Mouse (Mus musculus) urinary bladder, postnatal 36 days (tissue): ENCODE measurements at regions not wholly inside any gene's neighbourhood (a gene's known extent, or its start where the extent isn't known, plus 50 kb on each side); places are given as distances from the start of the nearest gene placed in this dataset.

ENCODE experiments used
- DNase-seq, 2 experiments: peaks; one replicate each; pipeline ENCODE4 v3.0.0; 2022; ENCODE audit warnings: low spot score in 2 of 2, mixed read lengths in 1 of 2

- no peak for DNase-seq
These were observed 58.5 kb downstream of the Zfp36l2 start for GRCm38 (mm10) chr17:84129204-84129603.

- no peak for DNase-seq
These were observed 59.5 kb downstream of the Zfp36l2 start for GRCm38 (mm10) chr17:84128262-84128661.

GRCm38 (mm10) chr17:84126168-84126567, 61.6 kb downstream of the Zfp36l2 start:
- DNase-seq: no peak

DNA sequence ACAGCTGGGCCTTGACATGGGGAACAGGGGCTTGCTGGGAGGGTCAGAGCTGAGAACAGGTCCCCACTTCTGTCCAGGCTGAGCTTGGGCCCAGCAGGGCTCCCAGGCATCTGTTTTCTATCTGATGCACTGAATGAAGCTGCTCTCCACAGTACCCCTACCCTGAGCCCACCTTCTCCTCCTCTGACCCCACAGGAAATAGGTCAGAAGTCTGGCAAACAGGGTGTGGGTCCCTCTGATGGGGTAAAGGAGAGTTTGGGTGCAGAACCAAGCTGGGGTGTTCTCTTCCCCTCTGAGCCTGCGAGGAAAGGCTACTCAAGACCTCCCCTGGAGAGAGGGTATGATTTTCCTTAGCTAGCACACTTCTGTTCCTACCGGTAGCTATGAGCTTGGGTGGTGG, 64.6 kb downstream of the Zfp36l2 start:
- no peak for DNase-seq

- no peak for DNase-seq
These were observed 65.1 kb downstream of the Zfp36l2 start for GRCm38 (mm10) chr17:84122486-84123131.

DNA sequence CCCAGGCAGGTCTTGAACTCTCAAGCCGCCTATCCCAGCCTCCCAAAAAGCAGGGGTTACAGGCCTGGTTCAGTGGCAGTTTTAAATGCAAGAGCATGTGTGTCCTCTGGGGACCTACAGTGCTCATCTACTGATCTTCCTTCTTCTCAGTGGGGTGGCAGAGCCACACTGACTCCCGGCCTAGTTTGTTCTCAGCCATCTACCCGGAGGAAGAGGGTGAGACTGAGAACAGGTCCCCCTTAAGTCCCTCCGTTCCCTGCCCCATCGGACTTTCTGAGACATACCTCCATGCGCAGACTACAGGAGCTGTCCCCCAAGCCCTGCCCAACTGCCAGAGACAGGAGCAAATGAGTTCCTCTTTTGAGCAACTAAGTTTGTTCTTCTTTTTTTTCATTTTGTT, 66.5 kb downstream of the Zfp36l2 start:
- no peak for DNase-seq

GRCm38 (mm10) chr17:84119221-84120017, 68.3 kb downstream of the Zfp36l2 start:
- DNase-seq: no peak

- DNase-seq: no peak
These were observed 69.0 kb downstream of the Zfp36l2 start for GRCm38 (mm10) chr17:84118781-84119180.

DNA sequence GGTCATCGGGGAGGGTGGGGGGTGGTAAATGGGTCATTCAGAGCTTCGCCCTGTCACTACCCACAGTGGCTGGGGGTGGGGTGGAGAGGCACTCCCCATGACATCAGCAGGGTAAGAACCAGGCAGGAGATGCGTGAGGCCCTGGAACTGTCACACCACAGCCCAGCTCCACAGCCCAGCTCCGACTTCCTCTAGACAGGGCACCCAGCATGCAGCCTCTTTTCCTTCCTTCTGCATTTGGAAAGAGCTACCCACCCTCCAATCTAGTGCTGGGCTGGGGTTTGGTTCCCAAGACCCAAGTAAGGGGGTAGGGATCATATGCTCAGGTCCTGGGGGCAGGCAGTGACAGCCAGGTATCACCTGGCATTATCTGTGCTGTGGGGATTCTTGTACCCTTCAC, 69.5 kb downstream of the Zfp36l2 start:
- no peak for DNase-seq

DNA sequence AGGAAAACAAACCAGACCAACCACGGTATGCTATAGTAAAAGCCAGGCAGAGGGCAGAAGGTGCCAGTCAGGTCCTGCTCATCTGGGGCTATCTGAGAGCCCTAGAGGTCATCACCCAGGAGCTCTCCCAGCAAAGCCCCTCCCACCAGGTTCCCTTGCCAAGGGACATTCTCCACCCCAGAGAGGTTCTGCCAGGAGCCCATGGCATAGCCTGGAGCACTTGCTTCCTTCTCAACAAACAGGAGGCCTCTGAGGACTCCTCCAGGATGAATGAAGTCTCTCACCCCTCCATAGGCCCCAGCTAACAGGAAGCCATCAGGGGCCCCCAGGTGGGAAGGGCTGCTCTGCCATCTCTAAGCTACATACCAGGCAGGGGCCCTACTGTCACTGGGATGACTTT, 70.0 kb downstream of the Zfp36l2 start:
- DNase-seq: no peak

GRCm38 (mm10) chr17:84116340-84117279, 71.1 kb downstream of the Zfp36l2 start:
- peak; percentile 74 to 81 for DNase-seq

DNA sequence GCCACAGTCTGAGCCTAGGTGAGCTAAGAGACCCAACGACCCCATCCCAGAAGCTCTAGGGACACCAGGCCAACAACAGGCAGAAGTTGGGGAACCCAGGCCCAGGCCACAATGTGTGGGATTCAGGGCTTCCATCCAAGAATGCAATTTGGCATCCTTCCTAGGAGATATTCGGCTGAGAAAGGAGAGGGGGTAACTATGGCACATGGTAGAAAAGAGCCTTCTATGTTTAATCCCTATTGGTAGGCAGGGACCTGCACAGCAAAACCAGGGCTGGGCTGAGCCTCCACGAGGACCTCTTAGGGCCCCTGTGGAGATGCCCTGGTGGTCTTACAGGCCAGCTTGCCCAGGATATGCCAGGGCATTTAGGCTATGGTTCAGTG, 71.8 kb downstream of the Zfp36l2 start:
- DNase-seq: no peak

DNA sequence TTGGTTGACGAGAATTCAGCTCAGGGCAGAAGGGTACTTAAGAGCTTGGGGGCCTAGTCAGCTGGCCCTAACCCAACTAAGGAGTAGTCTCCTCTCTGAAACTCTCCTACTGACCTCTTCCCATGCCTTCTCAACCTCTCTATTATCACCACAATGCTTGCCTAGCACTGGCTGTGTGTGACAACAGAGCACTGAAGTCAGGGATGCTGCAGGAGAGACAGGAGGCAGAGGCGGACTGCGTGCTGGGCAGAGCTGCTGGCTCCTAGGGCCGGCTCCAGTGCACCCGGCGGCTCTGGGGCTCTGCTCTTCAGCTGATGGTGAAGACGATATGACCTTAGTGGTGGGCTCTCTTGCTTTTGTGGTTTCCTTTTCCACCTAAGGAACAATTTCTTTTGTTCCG, 72.6 kb downstream of the Zfp36l2 start:
- no peak for DNase-seq

DNA sequence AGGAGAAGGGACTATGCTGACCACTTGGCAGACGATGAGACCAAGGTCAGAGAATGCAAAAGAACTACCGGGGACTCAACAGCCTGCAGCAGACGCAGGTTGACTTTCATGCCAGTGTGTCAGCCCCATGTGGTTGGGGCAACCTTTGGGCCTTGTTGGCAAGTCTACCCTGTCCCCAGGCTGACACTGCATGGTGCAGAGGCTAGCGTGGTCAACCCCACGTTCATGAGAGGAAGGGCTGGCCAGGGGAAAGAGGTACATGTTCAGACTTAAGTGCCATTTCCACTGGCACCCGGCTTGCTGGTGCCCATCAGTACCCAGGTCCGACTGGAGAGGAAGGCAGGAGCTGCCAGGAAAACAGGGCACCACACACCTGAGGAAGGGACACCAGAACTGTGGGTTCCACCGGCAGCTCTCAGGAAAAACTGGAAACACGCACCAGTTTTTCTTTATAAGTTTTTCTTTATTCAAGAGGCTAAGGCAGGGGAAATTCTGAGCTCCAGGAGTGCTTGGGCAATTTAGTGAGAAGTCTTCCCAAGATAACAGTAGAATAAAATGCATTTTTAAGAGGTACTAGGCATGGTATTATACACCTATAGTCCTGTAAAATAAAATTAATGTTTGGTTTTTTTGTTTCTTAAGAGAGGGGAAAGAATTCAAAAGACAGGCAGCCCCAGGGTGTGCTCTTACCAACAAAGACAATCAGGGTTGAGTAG, 73.3 kb downstream of the Zfp36l2 start:
- peak in 1 of 2 experiments; percentile 40 for DNase-seq

- DNase-seq: peak; percentile 88 to 92
These were observed 74.0 kb downstream of the Zfp36l2 start for GRCm38 (mm10) chr17:84113608-84114278.

DNA sequence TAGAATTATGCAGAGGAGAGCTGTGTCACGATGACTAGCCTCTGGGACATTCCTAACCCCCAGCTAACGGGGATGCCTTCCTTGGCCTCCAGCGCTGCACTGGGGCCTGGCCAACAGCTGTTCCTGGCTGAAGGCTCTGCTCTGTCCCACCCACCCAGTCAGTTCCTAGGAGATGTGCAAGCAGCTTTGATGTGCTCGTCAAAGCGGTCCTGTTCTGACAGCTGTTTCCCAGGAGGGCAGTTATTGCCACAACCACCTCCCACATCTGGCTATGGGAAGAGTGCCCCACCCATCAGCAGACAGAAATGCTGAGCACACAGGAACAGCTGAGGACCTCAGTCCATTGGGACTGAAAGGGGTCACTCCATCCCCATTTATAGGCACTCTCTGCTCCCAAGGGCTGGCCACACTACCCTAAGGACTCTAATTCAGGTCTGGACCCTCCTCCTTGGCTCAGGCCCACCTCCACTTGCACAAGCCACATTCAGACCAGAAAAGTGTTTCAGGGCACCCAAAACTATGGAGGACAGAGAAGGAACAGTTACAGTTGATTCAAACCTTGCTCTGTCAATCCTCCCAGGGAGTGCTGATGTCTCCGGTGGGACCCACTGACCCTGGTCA, 75.2 kb downstream of the Zfp36l2 start:
- DNase-seq: peak in 1 of 2 experiments; percentile 79

- no peak for DNase-seq
These were observed 75.9 kb downstream of the Zfp36l2 start for GRCm38 (mm10) chr17:84111787-84112370.

- no peak for DNase-seq
These were observed 76.8 kb downstream of the Zfp36l2 start for GRCm38 (mm10) chr17:84110945-84111344.

DNA sequence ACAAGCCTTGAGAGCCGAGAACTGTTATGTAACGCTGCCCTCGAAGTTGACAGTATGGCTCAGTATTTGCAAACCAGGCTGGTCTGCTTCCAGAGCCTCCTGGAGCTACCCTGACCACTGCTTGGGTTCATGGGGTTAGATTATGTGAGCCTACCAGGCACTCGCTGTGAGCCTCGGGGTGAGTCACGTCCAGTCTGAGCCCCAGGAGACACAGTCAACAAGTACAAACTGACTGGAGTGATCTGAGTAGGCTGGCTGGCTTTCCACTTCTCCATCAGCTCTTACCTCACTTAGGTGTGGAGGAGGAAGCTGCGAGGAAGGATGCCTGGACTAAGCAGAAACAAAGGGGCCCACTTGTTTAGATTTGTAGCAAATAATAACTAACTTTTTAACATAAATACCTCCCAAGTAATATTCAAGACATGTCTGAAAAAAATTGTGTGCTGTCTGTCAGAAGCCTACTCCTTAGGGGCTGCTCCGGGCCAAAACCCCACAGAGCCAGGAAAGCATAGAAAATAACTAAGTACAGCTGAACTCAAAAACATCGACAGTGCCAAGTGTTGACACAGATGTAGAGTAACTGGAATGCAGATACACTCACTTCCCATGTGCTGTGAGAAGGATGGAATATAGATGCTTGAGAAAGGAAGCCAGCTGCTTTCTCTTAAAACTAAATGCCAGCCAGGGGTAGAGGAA, 77.6 kb downstream of the Zfp36l2 start:
- DNase-seq: peak in 1 of 2 experiments; percentile 69
